Mouse (Mus musculus) layer of hippocampus, postnatal 10 days (tissue): ENCODE data around the gene Tom1l2. TPM values are rescaled to one million over a fixed set of nuclear protein-coding genes. Genes with fewer than 3 reads are reported as not detected.

Experiments
- DNase-seq, 2 experiments: peaks; one replicate each; pipeline ENCODE4 v3.0.0; 2021; ENCODE audit warnings: low spot score in 2 of 2
- long read RNA-seq: library from polyadenylated mRNA; stranded (forward); transcript quantifications from one replicate; pipeline ENCODE4 v2.0.0, GENCODE M21; 2023
- total RNA-seq, 2 experiments: library from RNA; stranded (reverse); gene quantifications; 2 replicates each; pipeline ENCODE4 v1.2.3; 2021

The Tom1l2 gene
- 100 to 1,000 TPM; 112 to 114 TPM for total RNA-seq
- long read RNA-seq, full-length matches to known transcripts = 19 of 75 reads
- long read RNA-seq, partial matches to known transcripts = 3 of 75 reads
- long read RNA-seq, other reads (novel, unspliced or antisense) = 53 of 75 reads

DNA sequence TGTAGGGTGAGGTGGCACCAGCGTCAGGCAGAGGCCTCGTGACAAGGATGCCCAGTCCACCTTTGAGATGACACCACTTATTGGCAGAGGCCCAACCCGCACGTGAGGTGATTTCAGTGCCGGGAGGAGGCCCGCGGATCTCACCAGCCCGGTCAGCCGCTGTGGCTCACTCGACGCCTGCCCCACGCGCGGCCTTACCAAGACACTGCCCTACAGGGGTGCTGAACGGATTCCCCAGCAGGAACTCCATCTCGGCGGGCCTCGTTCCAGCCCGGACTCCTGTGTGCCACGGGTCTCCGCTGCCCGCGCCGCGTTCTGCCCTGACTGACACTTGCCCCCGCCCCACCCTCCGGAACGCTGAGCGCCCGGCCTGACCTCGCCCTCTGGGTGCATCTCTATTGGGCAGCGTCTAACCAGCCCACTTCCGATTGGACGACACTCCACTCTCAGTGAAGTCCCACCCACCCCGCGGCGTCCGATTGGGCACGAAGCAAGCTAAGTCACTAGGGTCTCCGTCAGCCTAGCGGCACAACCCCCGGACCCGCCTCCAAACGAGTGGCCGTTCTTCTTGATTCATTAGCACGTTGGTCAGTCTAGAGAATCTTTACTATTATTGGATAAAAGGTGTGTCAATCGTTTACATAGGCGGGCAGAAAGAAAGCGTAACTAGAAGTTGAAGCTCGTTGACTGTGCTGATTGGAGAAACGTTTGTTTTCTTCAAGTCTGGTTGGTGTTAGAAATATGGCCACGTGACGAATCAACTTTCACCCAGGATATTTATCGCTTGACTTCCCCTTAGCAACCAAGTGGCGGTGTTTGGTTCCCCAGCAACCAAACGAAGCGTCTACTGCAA, at the start of gene Tom1l2, which contains the start of gene Drc3:
Gene Tom1l2 (minus strand): TSS at position 347 of the 853 bp plus-strand sequence.
Gene Drc3 (plus strand): TSS at position 771 of the 853 bp plus-strand sequence.
- peak; percentile 98 for DNase-seq

GRCm38 (mm10) chr11:60397172-60397571, 44.5 kb upstream of the Tom1l2 start:
- no peak for DNase-seq

- DNase-seq = peak; percentile 32 to 35
These were observed 43.8 kb upstream of the Tom1l2 start for GRCm38 (mm10) chr11:60396546-60396945.

DNA sequence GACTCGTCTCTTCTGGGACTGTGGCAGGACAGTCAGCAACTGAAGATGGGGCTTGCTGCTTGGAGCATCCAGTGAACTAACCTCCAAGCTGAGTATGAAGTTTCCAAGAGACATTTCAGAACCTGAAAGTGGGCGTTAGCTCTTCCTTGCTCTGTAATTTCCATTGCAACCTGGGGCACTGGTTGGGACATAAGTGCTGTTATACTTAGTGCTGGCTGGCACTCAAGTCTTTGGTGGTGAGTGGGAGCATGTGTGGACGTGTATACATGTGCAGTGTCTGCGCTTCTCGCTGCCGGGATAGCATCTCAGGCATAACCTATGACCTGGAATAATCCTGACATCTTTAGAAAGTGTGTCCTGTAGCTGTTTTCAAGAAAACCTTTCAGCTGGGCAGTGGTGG, 38.6 kb upstream of the Tom1l2 start:
- DNase-seq = no peak

- DNase-seq = no peak
These were observed 35.2 kb upstream of the Tom1l2 start for GRCm38 (mm10) chr11:60387944-60388343.

DNA sequence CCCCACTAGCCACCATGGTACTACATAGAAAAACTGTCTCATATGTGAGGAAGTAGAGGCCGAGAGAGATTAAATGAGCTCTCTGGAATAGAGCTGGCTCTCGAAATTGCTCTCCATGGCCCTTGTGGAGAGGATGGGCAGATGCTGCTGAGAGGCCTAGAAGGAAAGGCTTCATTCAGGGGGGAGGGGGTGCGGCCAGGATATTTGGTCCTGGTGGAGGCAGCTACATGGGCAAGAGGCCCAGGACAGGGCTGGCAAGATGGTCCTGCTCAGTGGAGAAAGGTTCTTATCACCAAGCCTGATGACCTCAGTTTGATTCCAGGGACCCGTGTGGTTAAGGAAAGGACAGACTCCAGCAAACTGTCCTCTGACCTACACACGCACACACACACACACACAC, 33.2 kb upstream of the Tom1l2 start:
- DNase-seq = peak in 1 of 2 experiments; percentile 24

DNA sequence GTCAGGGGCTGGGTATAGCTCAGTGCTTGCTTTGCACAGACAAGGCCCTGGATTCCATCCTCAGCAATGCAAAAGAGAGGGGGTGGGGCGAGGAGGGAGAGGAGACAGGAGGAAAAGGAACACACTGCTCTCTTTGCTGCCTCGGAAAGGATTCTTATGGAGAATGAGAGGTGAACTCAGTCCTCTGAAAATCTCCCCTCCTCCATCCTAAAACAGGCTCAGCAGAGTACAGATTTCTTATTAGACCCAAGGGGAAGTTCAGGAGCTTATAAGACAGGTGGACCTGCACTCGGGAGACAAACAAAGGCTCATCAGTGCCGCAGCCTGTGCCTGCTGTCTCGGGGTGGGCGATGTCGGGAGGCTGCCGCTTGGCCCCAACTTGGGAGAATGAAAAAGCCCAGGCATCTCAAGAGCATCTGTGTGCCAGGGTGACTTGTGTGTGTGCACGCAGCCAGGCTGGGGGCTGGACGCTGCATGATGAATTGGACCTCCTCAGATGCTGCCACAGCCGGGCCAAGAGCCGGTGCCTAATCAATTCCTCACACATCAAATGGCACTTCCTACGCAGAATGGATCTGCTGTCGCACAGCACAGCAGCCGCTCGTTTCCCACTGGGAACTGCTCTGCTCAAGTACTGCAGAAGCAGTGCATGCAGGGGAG, 32.2 kb upstream of the Tom1l2 start:
- peak; percentile 61 to 74 for DNase-seq

DNA sequence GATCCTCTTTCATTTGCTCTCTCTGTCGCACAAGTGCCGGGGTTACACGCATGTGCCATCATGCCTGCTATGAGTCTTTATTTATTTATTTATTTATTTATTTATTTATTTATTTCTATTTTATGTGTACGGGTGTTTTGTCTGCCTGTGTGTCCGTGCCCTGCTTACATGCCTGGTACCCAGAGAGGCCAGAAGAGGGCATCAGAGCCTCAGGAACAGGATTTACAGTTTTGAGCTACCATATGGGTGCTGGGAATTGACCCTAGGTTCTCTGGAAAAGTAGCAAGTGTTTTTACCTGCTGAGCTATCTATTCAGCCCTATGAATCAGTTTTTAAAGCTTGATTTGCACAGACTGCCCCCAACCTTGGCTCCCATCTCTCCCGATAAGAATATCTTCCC, 30.8 kb upstream of the Tom1l2 start:
- DNase-seq = no peak

DNA sequence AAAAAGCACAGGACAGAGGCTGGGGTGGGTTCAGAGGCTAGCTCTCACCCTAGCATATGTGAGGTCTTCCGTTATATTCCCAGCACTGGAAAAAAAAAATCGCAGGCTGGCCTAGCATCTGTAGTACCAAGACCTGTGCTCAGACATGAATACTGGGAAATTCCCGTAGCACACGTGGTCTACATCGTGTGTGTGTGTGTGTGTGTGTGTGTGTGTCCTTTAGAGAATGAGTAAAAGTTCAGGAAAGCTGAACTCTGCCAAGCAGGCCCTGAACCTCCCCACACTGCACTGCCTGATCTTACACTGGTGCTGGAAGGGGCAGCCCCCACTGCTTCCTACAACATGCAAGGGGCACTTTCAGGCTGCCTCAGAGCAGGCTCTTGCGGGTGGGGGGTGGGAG, 21.8 kb upstream of the Tom1l2 start:
- DNase-seq = no peak

DNA sequence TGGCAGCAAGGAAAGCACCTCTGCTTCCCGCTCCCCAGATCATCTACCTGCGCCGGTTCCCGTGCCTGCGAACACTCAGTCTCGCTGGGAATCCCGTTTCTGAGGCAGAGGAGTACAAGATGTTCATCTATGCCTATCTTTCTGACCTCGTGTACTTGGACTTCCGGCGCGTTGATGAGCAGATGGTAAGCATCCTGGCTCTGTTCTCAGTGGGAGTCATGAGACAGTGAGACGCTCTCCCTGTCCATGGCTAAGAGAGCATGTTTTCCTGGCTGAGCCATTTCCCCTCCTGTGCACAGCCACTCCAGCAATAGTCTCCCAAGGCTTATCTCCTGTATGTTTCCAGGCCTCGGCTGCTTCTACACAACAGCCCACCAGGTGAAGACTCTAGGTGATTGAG, 17.7 kb upstream of the Tom1l2 start:
- no peak for DNase-seq

DNA sequence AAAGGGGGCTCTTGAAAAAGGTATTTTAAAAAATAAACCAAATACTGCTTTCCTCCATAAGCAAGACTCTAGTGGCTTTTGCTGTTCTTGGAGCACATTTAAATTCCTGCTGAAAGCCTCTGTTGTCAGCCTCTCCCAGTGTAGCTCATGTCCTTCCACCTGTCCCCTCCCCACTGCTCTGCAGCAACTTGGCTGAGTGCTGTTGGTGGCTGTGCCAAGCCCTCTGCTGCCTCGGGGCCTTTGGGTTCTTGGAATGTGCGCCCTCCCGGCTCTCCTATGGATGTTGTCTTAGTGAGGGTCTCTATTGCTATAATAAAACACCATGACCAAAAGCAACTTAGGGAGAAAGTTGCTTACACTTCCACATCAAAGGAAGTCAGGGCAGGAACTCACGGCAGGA, 16.7 kb upstream of the Tom1l2 start:
- no peak for DNase-seq

DNA sequence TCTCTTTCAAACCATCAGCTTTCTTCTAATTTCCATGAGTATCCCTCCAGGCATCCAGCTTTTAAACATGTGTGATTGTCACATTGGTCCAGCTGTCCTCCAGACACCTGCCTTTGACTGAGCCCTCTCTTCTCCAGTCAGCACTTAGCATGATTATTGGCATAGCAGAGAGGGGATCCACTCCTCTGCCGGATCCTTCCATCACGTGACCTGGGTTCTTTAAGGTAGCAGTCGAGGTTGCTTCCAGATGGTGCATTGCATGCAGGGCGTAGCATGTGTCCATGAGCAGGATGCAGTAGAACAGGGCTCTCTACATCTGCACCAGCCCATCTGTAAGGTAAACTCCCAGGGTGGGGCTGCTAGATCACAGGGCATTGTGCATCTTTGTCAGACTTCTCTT, 16.2 kb upstream of the Tom1l2 start:
- no peak for DNase-seq

DNA sequence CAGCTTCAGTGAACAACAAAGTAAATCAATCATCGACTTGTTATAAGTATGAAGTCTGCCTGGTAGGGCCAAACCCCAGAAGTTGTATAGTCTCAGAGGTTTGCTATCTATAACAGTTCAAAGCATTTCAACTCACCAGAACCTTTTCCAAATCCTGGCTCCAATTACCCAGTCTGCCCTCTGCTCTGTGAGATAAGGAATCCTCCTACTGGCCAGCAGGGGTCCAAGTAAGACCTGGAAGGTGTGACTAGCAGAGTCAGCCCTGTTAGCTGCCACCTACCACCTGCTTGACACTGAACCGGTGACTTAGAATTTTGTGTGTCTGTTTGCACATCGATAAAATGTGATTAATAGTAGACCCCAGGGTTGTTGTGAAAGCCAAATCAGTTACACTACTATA, 14.6 kb upstream of the Tom1l2 start:
- no peak for DNase-seq

DNA sequence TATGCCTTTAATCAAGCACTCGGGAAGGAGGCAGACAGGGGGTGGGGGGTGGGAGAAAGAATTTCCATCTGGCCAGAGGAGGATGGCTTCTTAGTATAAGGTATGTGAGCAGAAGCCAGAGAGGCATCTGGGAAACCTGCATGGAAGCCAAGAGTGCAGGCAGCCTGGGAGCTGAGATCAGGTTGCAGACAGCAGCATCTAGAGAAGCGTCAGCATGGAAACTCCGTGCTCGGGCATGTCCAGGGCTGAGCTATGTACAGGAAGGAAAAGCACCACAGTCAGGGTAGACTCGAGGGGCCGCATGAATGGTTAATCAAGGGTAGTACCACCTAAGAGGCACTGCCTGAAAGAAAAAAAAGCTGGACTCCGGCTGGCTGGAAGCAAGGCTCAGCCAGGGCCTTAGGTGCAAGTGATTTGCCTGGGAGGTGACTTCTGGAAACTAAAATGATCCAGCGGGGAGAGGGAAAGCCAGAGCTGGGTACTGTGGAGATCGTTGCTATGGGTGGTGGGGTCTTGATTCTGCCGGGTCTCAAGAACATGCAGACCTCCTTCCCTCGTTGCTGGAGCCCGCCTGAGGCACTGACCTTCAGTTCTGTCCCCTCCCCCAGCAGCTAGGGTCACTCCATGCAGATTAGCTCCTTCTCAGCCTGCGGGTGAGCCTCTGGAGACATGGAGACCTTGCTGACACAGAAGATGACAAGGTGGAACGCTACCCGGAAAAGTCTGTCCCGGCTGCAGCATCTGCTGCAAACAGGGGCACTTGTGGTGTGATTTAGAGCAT, 13.7 kb upstream of the Tom1l2 start:
- DNase-seq = no peak

GRCm38 (mm10) chr11:60360631-60361201, 8.0 kb upstream of the Tom1l2 start:
- no peak for DNase-seq

DNA sequence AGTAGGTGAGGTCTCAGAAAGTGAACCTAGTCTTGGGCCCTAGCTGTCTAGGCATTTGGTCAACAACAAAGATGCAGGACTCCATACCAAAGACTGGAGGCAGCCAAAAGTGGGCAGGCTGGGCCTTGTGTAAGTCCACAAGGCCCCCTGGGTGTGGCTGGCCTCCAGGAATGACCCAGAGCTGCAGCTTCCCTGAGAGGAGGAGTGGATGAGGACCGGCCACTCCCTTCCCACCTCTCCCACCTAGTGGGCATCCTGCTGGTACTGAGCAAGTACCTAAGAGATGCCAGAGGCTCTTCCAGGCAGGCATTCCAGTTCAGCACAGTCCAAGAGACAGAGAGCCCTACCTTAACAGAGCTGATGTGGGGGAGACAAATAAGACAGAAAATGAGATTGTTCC, 7.2 kb upstream of the Tom1l2 start:
- DNase-seq = no peak

GRCm38 (mm10) chr11:60359138-60359537, 6.4 kb upstream of the Tom1l2 start:
- no peak for DNase-seq

- no peak for DNase-seq
These were observed 5.8 kb upstream of the Tom1l2 start for GRCm38 (mm10) chr11:60358548-60358947.

DNA sequence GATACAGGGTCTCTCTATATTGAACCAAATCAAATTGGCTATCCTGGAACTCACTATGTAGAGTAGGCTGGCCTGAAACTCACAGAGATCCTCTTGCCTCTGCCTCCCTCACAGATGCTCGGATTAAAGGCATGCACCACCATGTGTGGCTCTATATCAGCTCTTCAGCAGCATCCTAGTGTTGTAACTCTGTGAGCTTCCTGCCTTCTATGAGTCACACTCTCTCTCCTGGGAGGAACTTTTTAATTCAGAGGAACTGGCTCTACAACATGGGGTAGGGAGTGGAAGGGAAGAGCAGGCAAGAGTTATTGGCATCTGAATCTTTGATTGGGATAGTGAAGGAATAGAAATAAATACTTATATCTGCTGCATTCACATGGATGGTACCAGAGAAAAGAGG, 4.4 kb upstream of the Tom1l2 start:
- DNase-seq = no peak

DNA sequence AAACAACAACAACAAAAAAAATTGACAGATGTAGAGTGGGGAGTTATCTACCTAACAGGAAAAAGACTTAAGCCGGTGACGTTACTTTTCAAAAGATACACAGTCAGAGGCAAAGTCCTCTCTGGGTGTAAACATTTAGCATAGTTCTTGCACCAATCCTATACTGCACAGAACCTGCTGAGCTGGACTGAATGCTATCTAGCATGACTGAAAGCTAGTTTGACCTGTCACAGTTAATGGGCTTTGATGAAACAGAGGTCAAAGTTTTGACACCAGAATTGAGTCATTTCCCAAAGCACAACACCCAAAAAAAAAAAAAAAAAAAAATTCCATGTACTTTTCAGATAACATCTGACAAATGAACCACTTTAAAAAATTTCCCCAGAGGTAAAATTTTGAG, 3.2 kb upstream of the Tom1l2 start:
- DNase-seq = no peak

DNA sequence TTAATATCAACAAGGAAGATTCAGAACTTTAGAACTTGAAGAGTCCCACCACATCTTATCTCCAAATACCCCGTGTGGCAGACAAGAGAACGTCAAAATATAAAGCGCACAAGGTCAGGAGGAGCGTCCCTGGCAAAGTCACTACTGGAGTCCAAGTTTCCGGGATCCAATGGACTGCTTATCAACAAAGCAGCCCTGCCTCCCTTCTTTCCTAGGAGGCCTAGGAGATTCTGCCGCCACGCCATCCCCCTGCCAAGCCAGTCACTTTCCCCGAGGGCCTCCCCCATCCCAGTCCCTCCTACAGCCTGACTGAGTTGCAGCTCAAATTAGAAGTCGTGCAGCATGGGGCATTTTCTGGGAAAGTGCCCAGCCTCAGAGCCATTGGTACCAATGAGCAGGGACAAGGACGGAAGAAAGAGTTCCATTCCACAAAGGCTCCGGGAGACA, 757 bp downstream of the Tom1l2 start:
- DNase-seq = peak; percentile 47 to 63
